Mouse (Mus musculus) C2C12 (cell line): ENCODE results near the gene Trim29. TPM values are rescaled to one million over a fixed set of nuclear protein-coding genes. Genes with fewer than 3 reads are reported as not detected.

Experiments
- H3K27me3 ChIP-seq: one replicate; pipeline ENCODE4 v1.6.1; 2011; ENCODE audit not compliant: control insufficient read depth, insufficient read depth, insufficient read length
- H3K36me3 ChIP-seq: one replicate; pipeline ENCODE4 v1.6.1; 2011; ENCODE audit not compliant: control insufficient read depth, insufficient read depth
- H3K4me3 ChIP-seq: one replicate; pipeline ENCODE4 v1.5.1; 2011; ENCODE audit warnings: mild to moderate bottlenecking, control low read depth; ENCODE audit not compliant: poor library complexity, insufficient read depth, severe bottlenecking
- H3K79me2 ChIP-seq: one replicate; pipeline ENCODE4 v1.6.1; 2011; ENCODE audit not compliant: control insufficient read depth, insufficient read depth
- H3K79me3 ChIP-seq: one replicate; pipeline ENCODE4 v1.6.1; 2011; ENCODE audit warnings: low read depth, control low read depth
- H3ac ChIP-seq: one replicate; pipeline ENCODE3; 2011; ENCODE audit warnings: low read depth; ENCODE audit not compliant: control insufficient read depth, insufficient read length
- CEBPB ChIP-seq: IDR thresholded peaks from one replicate; pipeline ENCODE4 v1.6.1; 2011; ENCODE audit warnings: low read depth, mild to moderate bottlenecking, control low read depth, moderate library complexity
- CTCF ChIP-seq: IDR thresholded peaks from one replicate; pipeline ENCODE4 v1.5.1; 2011; ENCODE audit not compliant: control insufficient read depth, insufficient read depth, insufficient read length
- FOSL1 ChIP-seq: IDR thresholded peaks from one replicate; pipeline ENCODE4 v1.8.0; 2011; ENCODE audit warnings: mild to moderate bottlenecking, low read length; ENCODE audit not compliant: poor library complexity, insufficient read depth, severe bottlenecking
- MAX ChIP-seq: IDR thresholded peaks from one replicate; pipeline ENCODE4 v1.6.1; 2011; ENCODE audit warnings: mild to moderate bottlenecking, control low read depth
- MYOD1 ChIP-seq: IDR thresholded peaks from one replicate; pipeline ENCODE4 v1.6.1; 2011; ENCODE audit warnings: low read depth; ENCODE audit not compliant: control insufficient read depth, insufficient read length
- MYOG ChIP-seq: IDR thresholded peaks from one replicate; pipeline ENCODE4 v1.6.1; 2011; ENCODE audit not compliant: control insufficient read depth, insufficient read length; ENCODE audit errors: extremely low read depth
- USF1 ChIP-seq: IDR thresholded peaks from one replicate; pipeline ENCODE4 v1.6.1; 2011; ENCODE audit warnings: low read depth, mild to moderate bottlenecking, control low read depth, moderate library complexity
- polyA plus RNA-seq: library from polyadenylated mRNA; unstranded; fragments of >200 nt; fragmentation: generic; extraction: Trizol; gene quantifications from one replicate; pipeline ENCODE4 v1.2.1, GENCODE M21; 2012; ENCODE audit warnings: missing spikeins

Trim29 gene
- polyA plus RNA-seq, 1 experiment, result 0.02 TPM

DNA sequence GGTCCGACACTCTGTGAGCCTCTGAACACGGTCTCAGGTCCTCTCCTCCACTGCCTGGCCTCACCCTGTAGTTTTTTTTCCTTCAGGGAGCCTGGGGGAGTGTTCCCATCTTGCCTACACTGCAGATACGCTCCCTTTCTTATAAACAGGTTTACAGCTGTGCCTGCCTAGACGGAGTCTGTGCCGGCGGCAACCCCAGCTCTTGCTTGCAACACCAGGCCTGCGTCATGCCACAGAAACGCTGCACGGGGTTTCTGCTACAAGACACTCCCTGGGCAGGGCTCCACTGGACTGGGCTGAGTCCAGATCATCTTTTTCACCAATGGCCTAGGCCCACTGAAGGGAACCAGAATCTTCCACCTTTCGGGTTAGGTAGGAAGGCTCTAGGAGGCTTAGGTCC is 8.0 kb downstream of the Trim29 start:
- Histone ChIP-seq H3K27me3 (peaks cover 14% of the 10 kb centered on the region), H3K4me3 (no peak overlapping the region), H3K36me3 (no peaks in the 10 kb centered on the region), H3K79me2 (no peaks in the 10 kb centered on the region), H3ac (no peak overlapping the region), H3K79me3 (no peaks in the 10 kb centered on the region)
- TF ChIP-seq MYOD1 (no peak), FOSL1 (no peak), MYOG (no peak), CTCF (no peak), MAX (no peak), USF1 (no peak), CEBPB (no peak)

DNA sequence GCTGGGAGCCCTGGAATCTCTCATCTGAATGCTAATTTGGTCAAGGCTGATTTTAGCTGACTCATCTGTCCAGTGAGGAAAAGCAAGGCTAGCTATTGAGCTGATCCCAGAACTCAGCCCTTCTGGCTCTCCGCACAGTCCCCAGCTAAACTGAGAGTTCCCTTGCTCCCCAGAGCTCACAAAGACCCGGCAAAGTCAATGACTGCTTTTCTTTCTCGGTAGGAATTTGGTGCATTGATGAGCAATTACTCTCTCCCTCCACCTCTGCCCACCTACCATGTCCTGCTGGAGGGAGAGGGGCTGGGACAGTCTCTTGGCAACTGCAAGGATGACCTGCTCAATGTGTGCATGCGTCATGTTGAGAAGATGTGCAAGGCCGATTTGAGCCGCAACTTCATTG is 11.3 kb downstream of the Trim29 start:
- no peaks in the 10 kb centered on the region for H3K36me3 ChIP-seq
- no peaks in the 10 kb centered on the region for H3K79me2 ChIP-seq
- H3K79me3 ChIP-seq, result no peaks in the 10 kb centered on the region
- H3K27me3 ChIP-seq, result peaks cover 8% of the 10 kb centered on the region
- TF ChIP-seq CTCF, result no peak
- H3K4me3 ChIP-seq, result no peak overlapping the region
- no peak overlapping the region for H3ac ChIP-seq

DNA sequence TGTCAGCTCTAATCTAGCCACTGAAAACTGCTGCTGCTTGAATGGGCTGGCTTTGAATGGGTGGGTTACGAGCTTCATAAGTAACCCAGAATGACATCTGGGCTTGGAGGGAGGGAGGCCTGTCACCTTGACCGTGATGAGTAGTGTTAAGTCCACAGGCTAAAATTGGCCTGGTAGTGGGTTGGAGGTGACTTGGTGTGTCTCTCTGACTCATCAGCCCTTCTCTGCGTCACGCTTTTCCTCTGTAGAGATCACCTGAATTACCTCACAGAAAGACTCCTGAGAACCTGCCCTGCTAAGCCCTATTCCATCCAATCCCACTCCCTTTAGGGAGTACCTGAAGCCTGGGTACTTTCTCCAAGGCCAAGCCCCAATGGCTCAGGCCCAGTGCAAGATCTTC is 12.0 kb downstream of the Trim29 start:
- Histone ChIP-seq H3ac (no peak overlapping the region), H3K27me3 (peaks cover 8% of the 10 kb centered on the region), H3K79me2 (no peaks in the 10 kb centered on the region), H3K4me3 (no peak overlapping the region), H3K36me3 (no peaks in the 10 kb centered on the region), H3K79me3 (no peaks in the 10 kb centered on the region)
- TF ChIP-seq MYOG, result no peak
- TF ChIP-seq MAX, result no peak
- TF ChIP-seq CEBPB, result no peak
- TF ChIP-seq CTCF, result no peak
- TF ChIP-seq USF1, result no peak
- no peak for TF ChIP-seq FOSL1
- TF ChIP-seq MYOD1, result no peak

DNA sequence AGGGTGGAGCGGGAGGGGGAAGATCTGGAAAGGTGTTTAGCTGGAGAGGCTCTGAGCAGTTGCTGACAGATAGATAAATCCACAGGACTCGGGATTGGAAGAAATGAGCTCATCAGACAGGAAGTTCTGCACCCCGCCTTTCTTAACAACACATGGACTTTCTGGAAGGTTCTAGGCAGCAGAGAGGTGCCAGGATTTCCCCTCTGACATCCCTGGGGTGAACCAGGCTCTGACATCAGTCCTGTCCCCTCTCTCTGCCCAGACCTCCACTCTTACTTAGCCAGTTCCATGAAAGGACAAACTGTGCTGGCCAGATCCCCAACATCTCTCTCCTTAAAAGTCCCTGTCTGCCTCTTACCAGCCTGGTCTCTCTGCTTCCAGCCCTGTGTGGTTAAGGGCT is 14.8 kb downstream of the Trim29 start:
- no peak overlapping the region for H3K4me3 ChIP-seq
- H3ac ChIP-seq, result no peak overlapping the region
- no peak for TF ChIP-seq MAX
- no peak for TF ChIP-seq USF1
- no peak for TF ChIP-seq MYOD1
- no peak for TF ChIP-seq CEBPB
- no peak for TF ChIP-seq CTCF
- TF ChIP-seq MYOG, result no peak
- no peak for TF ChIP-seq FOSL1

DNA sequence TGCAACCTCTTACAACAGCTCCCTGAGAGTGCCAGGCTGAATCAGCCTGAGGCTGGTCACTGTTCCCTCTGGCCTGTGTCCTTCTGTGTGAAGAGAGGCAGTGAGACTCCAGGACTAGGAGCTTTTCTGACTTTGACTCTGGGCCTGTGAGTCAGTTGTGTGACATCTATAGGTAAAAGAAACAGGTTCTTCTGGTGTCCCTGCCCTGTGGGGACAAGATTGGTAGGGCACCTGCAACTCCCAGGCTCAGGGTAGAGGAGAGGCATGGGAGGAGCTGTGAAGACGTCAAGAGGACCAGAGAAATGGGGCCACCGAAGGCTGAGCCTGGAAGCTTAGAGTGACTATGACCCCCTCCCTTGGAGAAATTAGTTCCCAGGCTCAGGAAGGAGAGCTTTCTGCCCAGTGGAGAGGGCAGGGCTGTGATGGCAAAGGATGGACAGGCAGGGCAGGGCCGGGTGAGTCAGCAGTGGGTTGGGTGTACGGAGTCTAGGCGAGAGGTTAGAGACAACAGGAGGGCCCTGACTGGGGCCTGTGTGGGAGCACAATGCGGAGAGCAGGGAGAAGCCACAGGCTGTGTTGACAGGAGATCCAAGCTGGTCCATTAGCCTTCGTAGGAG is 15.5 kb downstream of the Trim29 start:
- TF ChIP-seq MAX, result no peak
- TF ChIP-seq USF1, result no peak
- no peak for TF ChIP-seq CEBPB
- no peaks in the 10 kb centered on the region for H3K79me2 ChIP-seq
- no peak overlapping the region for H3ac ChIP-seq
- peaks cover 4% of the 10 kb centered on the region for H3K27me3 ChIP-seq
- H3K79me3 ChIP-seq, result no peaks in the 10 kb centered on the region
- no peaks in the 10 kb centered on the region for H3K36me3 ChIP-seq
- no peak overlapping the region for H3K4me3 ChIP-seq

More for the DNA sequence above, 14.8 kb downstream of the Trim29 start:
- no peaks in the 10 kb centered on the region for H3K36me3 ChIP-seq
- no peaks in the 10 kb centered on the region for H3K79me2 ChIP-seq
- peaks cover 4% of the 10 kb centered on the region for H3K27me3 ChIP-seq
- no peaks in the 10 kb centered on the region for H3K79me3 ChIP-seq
